Mouse (Mus musculus): Measurements from ENCODE around the gene Bcl2l11. TPM values are rescaled to one million over a fixed set of nuclear protein-coding genes. Genes with fewer than 3 reads are reported as not detected.
"Not testable (repeated sequence)": the region's sequence is repeated elsewhere in the genome, so short reads cannot be mapped to it uniquely, and the experiment has no call there.

The Bcl2l11 gene
- total RNA-seq, 2 experiments from 2014 or later: 6.1 to 7.0 TPM

GRCm38 (mm10) chr2:128170614-128171013 is 44.8 kb downstream of the Bcl2l11 start:
- no peak for DNase-seq (ENCODE audit: low spot score in 2 of 2)

GRCm38 (mm10) chr2:128172266-128172665 is 46.4 kb downstream of the Bcl2l11 start:
- peak; percentile 72 to 83 for DNase-seq (ENCODE audit: low spot score in 2 of 2)

- DNase-seq (ENCODE audit: low spot score in 2 of 2): no peak
Measured at GRCm38 (mm10) chr2:128174176-128174575, 48.3 kb downstream of the Bcl2l11 start.

GRCm38 (mm10) chr2:128174604-128175342 is 48.9 kb downstream of the Bcl2l11 start:
- DNase-seq (ENCODE audit: low spot score in 2 of 2): no peak

DNA sequence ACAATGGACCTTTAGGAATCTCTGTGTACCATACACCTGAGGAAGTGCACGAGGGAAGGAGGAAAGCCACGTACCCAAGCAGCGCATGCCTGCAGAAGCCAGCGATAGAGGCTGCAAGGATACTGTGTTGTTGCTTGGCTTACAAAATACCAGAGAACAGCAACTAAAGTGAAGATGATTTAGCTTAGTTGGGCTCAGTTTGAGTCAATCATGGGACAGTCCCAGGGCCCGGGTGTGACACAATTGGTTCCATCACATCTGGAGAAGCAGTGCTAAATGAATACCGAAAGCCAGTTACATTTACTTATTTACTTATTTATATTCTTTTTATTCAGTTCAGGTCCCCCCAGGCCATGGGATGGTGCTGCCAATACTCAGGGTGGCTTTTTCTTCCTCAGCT is 49.8 kb downstream of the Bcl2l11 start:
- DNase-seq (ENCODE audit: low spot score in 2 of 2): no peak

DNA sequence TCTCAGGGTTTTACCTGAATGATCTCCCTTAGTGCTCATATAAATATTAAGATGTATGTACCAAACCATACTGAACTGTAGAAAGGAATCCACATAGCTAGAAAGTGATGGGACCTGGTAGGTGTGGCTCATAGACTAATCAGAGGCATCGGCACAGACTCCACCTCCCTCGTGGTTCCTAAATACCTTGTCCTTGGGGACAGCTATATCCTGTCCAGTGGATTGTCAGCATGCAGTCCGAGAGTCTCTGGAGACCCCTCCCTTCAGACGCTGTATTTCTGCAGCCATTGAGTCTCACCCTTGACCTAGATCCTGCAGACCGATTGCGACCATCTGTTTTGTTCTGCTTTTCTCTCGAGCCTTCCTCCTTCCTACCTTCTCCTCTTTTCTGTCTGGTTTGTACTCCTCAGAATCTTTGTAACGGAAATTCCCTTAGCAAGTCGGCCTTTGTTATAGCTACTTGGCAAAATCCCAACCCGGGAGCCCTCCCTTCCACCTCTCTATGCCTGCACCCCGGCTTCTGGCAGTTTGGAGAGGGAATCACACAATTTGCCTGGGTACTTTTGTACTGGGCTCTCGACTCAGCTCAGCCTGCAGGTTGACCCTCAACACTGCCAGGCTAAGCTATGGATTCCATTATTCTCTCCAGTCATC is 50.7 kb downstream of the Bcl2l11 start:
- DNase-seq (ENCODE audit: low spot score in 2 of 2): no peak

GRCm38 (mm10) chr2:128177241-128177661 is 51.4 kb downstream of the Bcl2l11 start:
- no peak for DNase-seq (ENCODE audit: low spot score in 2 of 2)

DNA sequence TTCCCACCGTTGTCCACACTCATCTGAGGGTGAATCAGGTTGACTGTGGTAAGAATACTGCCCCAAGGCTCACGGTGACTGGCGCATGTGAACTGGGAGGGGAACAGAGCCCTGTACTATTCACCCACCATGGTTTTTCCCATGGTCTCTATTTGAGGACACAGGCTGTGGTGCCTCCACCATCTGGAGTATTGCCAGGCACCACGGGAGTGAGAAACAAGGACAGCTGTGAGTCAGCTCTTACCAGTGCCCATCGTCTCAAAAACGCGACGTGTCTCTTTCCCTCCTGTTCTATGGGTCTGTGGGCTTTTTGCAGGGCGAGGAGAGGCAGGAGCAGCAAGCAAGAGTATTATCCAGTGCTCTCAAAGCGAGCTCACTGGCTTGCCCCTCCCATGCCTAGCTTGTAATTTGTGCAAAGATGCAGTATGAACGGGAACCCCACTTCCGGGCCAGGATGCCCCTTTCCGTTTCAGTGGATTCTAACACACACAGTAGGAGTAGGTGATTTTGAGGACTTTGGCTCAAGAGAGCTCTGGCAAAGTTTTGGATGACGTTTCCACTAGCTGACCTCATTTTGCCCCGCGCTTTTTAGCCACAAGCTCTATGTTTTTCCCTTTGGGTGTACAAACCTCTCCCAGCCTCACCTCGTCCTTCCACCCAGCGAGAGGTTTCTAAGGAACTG is 53.4 kb downstream of the Bcl2l11 start:
- DNase-seq (ENCODE audit: low spot score in 2 of 2): no peak

GRCm38 (mm10) chr2:128179808-128180379 is 54.1 kb downstream of the Bcl2l11 start:
- DNase-seq (ENCODE audit: low spot score in 2 of 2): no peak

GRCm38 (mm10) chr2:128182181-128182580 is 56.3 kb downstream of the Bcl2l11 start:
- DNase-seq (ENCODE audit: low spot score in 2 of 2): not testable (repeated sequence)

GRCm38 (mm10) chr2:128182751-128183150 is 56.9 kb downstream of the Bcl2l11 start:
- DNase-seq (ENCODE audit: low spot score in 2 of 2): no peak

- DNase-seq (ENCODE audit: low spot score in 2 of 2): no peak
Measured at GRCm38 (mm10) chr2:128183762-128184161, 57.9 kb downstream of the Bcl2l11 start.

- DNase-seq (ENCODE audit: low spot score in 2 of 2): no peak
Measured at GRCm38 (mm10) chr2:128185942-128186341, 60.1 kb downstream of the Bcl2l11 start.

DNA sequence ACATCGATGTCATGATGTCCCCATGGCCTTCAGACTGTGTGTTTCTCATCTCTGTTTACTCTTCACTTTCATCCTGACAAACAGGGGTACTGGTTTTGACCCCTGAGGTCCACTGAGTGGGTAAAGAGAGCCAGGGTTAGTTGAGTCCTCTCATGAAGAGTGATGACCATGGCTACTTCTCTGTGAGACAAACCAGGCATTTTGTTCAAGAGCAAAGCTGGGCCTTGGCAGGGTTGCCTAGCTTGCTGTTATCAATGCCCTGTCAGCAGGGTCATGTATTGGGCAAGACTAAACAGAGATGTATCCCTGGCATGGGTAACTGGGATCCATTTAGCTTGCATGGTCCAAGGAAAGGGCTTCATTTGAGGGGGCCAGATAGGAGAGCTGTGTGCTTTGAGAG is 61.4 kb downstream of the Bcl2l11 start:
- DNase-seq (ENCODE audit: low spot score in 2 of 2): no peak

GRCm38 (mm10) chr2:128188461-128188860 is 62.6 kb downstream of the Bcl2l11 start:
- DNase-seq (ENCODE audit: low spot score in 2 of 2): no peak

DNA sequence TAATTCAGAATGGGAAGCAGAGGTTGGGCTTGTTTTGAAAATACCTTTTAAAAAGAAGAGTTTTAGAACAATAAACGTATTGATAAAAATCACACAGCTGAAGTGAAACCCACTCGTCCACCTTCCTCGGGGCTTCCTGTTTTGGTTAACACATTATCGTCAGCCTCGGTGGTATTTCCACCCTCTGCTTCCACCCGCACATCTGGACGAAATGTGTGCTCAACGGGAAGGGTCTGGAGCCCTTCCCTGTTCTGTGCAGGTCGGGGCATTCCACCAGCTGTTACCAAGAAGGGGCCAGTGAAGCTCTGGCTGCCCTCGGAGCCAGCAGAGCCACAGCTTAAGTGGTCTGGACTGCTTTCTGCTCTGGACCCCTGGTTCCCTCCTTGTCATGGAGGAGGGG is 63.9 kb downstream of the Bcl2l11 start:
- DNase-seq (ENCODE audit: low spot score in 2 of 2): no peak

GRCm38 (mm10) chr2:128190196-128190595 is 64.4 kb downstream of the Bcl2l11 start:
- no peak for DNase-seq (ENCODE audit: low spot score in 2 of 2)

DNA sequence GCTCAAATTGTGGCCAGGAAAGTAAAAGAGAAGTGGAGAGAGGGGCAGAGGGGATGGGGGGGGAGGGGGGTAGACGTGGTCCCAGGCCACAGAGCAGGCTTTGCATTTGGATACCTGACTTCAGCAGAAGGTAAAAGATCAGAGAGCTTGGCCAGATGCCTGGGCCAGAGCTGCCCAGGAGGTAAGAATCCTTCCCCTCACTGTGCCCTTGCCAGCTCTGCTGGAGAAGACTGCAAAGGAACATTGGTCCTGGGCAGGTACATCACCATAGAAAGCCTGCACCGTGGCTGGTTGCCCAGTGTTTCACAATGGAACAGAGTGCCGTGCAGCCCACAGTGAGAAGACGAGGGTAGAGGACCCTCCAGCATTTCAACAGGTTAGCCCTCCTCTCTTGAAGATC is 67.6 kb downstream of the Bcl2l11 start:
- no peak for DNase-seq (ENCODE audit: low spot score in 2 of 2)

GRCm38 (mm10) chr2:128197379-128197778 is 71.5 kb downstream of the Bcl2l11 start:
- no peak for DNase-seq (ENCODE audit: low spot score in 2 of 2)

DNA sequence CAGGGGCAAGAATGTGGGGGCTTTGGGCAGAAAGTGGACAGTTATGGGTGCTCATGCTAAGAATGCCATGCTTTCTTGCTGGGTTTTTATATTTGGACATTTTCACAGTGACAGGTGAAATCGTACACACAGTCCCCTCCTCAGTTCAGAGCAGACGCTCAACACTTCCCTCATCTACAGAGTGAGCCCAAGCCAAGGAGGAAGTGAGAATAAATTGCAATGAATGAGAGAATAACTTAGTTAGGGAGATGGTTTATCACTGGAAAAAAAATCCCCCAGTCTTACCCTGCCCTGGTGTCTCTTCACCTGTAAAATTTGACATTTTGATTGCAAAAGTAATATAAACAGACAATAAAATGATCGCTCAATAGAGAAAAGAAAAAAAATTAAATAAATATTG is 77.3 kb downstream of the Bcl2l11 start:
- no peak for DNase-seq (ENCODE audit: low spot score in 2 of 2)

GRCm38 (mm10) chr2:128203749-128204405 is 78.0 kb downstream of the Bcl2l11 start:
- no peak for DNase-seq (ENCODE audit: low spot score in 2 of 2)
